Mouse (Mus musculus): ENCODE data around the gene Gm10188. TPM values are rescaled to one million over a fixed set of nuclear protein-coding genes. Genes with fewer than 3 reads are reported as not detected.

Gm10188 gene
- total and polyA plus RNA-seq, 3 experiments = not detected

DNA sequence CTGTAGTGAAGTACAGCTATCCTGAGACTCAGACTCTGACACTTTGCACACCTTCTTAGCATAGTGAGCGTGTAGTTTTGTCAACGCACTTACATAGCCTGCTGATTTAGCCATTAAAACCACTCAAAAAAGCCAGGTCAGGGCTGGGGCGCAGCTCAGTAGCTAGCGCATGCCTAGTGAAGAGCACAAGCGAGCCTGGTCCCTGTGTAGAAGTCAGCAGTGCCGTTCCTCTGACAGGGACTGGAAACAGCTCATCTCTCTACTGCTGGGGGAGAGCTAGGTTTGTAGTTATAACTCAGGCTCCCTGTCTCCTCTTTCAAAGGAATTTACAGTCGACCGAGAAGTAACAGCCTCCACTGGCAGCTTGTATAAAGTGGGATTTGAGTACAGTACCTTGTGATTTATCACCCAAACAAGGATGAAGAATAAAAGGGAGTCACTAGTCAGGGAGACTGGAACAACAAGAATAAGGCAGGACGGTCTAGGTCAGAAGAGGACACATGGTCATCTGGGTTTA is 5.2 kb upstream of the Gm10188 start:
- TF ChIP-seq EP300 (IDR thresholded peaks at IDR 0.05; ENCODE audit: insufficient read depth, low read depth, low read length) (no peak), CTCF (IDR thresholded peaks at IDR 0.05) (no peak), POLR2A (IDR thresholded peaks at IDR 0.05; ENCODE audit: insufficient read depth, low read depth, low read length) (no peak)
- Histone ChIP-seq H3K79me2 (replicated peaks; ENCODE audit: control insufficient read depth, insufficient read depth, low read length) (no peaks in the 10 kb centered on the region), H3K27me3 (ENCODE audit: control insufficient read depth, insufficient read depth, low read length) (peaks cover 2% of the 10 kb centered on the region), H3K4me1 (ENCODE audit: control insufficient read depth, insufficient read depth, low read length) (no peaks in the 10 kb centered on the region), H3K4me3 (no peak overlapping the region), H3K27ac (no peak overlapping the region), H3K9ac (ENCODE audit: low read depth, low read length) (no peak overlapping the region), H3K36me3 (ENCODE audit: control insufficient read depth, insufficient read depth, low read length) (no peaks in the 10 kb centered on the region)
- WGBS = 69% methylated on average over 9 of the region's 9 CpGs
- DNase-seq = no peak
- intact Hi-C loops (cut with DNase I) = loop anchor here (5.0 to 10.0 kb wide), 3 partner anchors 72 to 250 kb away; no protein-coding TSS in a partner anchor

GRCm38 (mm10) chr1:132233566-132233965 is 4.0 kb upstream of the Gm10188 start:
- DNase-seq = no peak
- WGBS = 23% methylated on average over 12 of the region's 12 CpGs
- no peak overlapping the region for H3K9ac ChIP-seq (ENCODE audit: low read depth, low read length)
- intact Hi-C loops (cut with DNase I) = loop anchor here (10.0 kb wide), 1 partner anchor 249 kb away; no protein-coding TSS in a partner anchor
- TF ChIP-seq POLR2A (IDR thresholded peaks at IDR 0.05; ENCODE audit: insufficient read depth, low read depth, low read length) (no peak), CTCF (IDR thresholded peaks at IDR 0.05) (peak; percentile 19)
- no peaks in the 10 kb centered on the region for H3K4me1 ChIP-seq (ENCODE audit: control insufficient read depth, insufficient read depth, low read length)
- no peak overlapping the region for H3K27ac ChIP-seq
- H3K4me3 ChIP-seq = no peak overlapping the region
- no peaks in the 10 kb centered on the region for H3K79me2 ChIP-seq (replicated peaks; ENCODE audit: control insufficient read depth, insufficient read depth, low read length)
- H3K27me3 ChIP-seq (ENCODE audit: control insufficient read depth, insufficient read depth, low read length) = no peaks in the 10 kb centered on the region; the same call in 1 of the 2 replicates
- no peaks in the 10 kb centered on the region for H3K36me3 ChIP-seq (ENCODE audit: control insufficient read depth, insufficient read depth, low read length)

GRCm38 (mm10) chr1:132231470-132232274 is 2.1 kb upstream of the Gm10188 start:
- Histone ChIP-seq H3K4me3 (no peak overlapping the region), H3K4me1 (ENCODE audit: control insufficient read depth, insufficient read depth, low read length) (no peaks in the 10 kb centered on the region), H3K36me3 (ENCODE audit: control insufficient read depth, insufficient read depth, low read length) (no peaks in the 10 kb centered on the region), H3K27me3 (ENCODE audit: control insufficient read depth, insufficient read depth, low read length) (no peaks in the 10 kb centered on the region; the same call in 1 of the 2 replicates), H3K79me2 (replicated peaks; ENCODE audit: control insufficient read depth, insufficient read depth, low read length) (no peaks in the 10 kb centered on the region), H3K9ac (ENCODE audit: low read depth, low read length) (no peak overlapping the region), H3K27ac (no peak overlapping the region)
- TF ChIP-seq EP300 (IDR thresholded peaks at IDR 0.05; ENCODE audit: insufficient read depth, low read depth, low read length) = no peak
- no peak for TF ChIP-seq CTCF (IDR thresholded peaks at IDR 0.05)
- no peak for TF ChIP-seq POLR2A (IDR thresholded peaks at IDR 0.05; ENCODE audit: insufficient read depth, low read depth, low read length)
- intact Hi-C loops (cut with DNase I) = loop anchor here (10.0 kb wide), 1 partner anchor 247 kb away; no protein-coding TSS in a partner anchor
- WGBS = 65% methylated on average over 7 of the region's 7 CpGs
- no peak for DNase-seq

DNA sequence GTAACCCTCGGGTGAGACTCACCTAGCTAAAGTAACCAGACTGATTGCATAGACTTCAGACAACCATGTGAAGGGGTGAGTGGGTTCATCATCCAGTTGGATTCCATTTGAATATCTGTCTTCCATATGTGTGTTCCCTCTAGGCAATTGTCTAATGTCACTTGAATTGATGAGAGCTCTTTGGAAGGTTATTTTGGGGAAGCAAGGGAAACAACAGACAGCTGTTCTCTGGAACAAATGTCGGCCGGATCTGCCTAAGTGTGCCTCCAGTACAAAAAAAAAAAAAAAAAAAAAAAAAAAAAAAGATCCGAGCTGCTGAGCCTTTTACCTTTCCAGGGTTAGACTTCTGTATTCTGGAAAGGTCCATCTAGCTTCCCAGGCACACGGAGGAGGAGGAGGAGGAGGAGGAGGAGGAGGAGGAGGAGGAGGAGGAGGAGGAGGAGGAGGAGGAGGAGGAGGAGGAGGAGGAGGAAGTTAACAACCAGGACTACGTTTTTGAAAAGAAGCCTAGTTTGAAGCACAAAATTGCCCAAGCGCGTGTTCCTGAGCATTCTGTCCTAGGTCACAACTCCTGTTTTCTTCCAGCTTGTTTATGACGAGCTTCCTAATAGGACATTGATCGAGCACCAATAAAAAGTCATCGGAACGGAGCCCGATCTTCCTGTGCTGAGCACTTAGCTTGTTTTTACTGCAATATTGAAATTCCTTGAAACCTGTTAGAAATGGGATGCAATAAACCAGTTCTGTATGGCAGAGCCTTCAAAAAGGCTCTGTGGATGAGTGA is 3.1 kb downstream of the Gm10188 start:
- H3K27me3 ChIP-seq (ENCODE audit: control insufficient read depth, insufficient read depth, low read length) = no peaks in the 10 kb centered on the region; the same call in 1 of the 2 replicates
- no peaks in the 10 kb centered on the region for H3K4me1 ChIP-seq (ENCODE audit: control insufficient read depth, insufficient read depth, low read length)
- no peaks in the 10 kb centered on the region for H3K79me2 ChIP-seq (replicated peaks; ENCODE audit: control insufficient read depth, insufficient read depth, low read length)
- WGBS = 65% methylated on average over 13 of the region's 13 CpGs
- H3K4me3 ChIP-seq = no peak overlapping the region
- no peak overlapping the region for H3K27ac ChIP-seq
- intact Hi-C loops (cut with DNase I) = no loop called here
- H3K36me3 ChIP-seq (ENCODE audit: control insufficient read depth, insufficient read depth, low read length) = no peaks in the 10 kb centered on the region
- TF ChIP-seq CTCF (IDR thresholded peaks at IDR 0.05) = no peak
- TF ChIP-seq EP300 (IDR thresholded peaks at IDR 0.05; ENCODE audit: insufficient read depth, low read depth, low read length) = no peak
- no peak overlapping the region for H3K9ac ChIP-seq (ENCODE audit: low read depth, low read length)
- DNase-seq = no peak

DNA sequence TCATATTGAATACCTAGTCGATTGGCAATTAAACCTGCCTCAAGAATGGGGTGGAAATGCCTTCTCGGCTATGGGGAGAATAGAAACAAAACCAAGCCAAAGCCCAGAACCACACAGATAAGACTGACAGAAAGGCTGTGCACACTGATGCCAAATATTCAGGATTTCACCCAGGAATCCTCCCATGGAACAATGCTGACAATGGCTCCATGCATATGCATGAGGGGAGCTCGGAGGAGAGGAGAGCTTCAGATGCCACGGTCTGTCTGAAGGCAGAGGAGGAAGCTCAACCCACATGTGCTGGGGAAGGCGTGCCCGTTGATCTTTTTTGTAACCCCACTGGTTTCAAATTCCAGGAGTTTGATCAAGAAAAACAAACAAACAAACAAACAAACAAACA is 7.4 kb downstream of the Gm10188 start:
- Histone ChIP-seq H3K79me2 (replicated peaks; ENCODE audit: control insufficient read depth, insufficient read depth, low read length) (no peaks in the 10 kb centered on the region), H3K4me3 (no peak overlapping the region), H3K27me3 (ENCODE audit: control insufficient read depth, insufficient read depth, low read length) (no peaks in the 10 kb centered on the region; the same call in 1 of the 2 replicates), H3K36me3 (ENCODE audit: control insufficient read depth, insufficient read depth, low read length) (no peaks in the 10 kb centered on the region), H3K9ac (ENCODE audit: low read depth, low read length) (no peak overlapping the region), H3K4me1 (ENCODE audit: control insufficient read depth, insufficient read depth, low read length) (no peaks in the 10 kb centered on the region), H3K27ac (no peak overlapping the region)
- TF ChIP-seq POLR2A (IDR thresholded peaks at IDR 0.05; ENCODE audit: insufficient read depth, low read depth, low read length) = no peak
- no peak for TF ChIP-seq CTCF (IDR thresholded peaks at IDR 0.05)
- no peak for TF ChIP-seq EP300 (IDR thresholded peaks at IDR 0.05; ENCODE audit: insufficient read depth, low read depth, low read length)
- intact Hi-C loops (cut with DNase I) = no loop called here
- DNase-seq = no peak
- WGBS = 41% methylated on average over 6 of the region's 6 CpGs

All from heart, adult 2 months (tissue).